In genomic region chr5:123748339-123749064, GRCm38 (mm10) we compare ENCODE assay signal across 8 mouse cellular contexts. TPM values are rescaled to one million over a fixed set of nuclear protein-coding genes. Genes with fewer than 3 reads are reported as not detected.
DNase-seq lines count a peak whose midpoint lies in the region; ATAC-seq and TF ChIP-seq lines count a peak whose summit lies in the region.

No protein-coding gene starts in this region.

- peak overlapping the region; percentile 84 for H3K9ac ChIP-seq in intestine, embryonic 16.5 days (ENCODE audit: low read depth, low read length)
- peak overlapping the region; percentile 79 for H3K9ac ChIP-seq in neural tube, embryonic 15.5 days (replicated peaks)

- H3K36me3 ChIP-seq in spleen, adult 2 months (ENCODE audit: control insufficient read depth, insufficient read depth, low read length), result peaks cover 16% of the 10 kb centered on the region
- H3K36me3 ChIP-seq in intestine, embryonic 16.5 days (ENCODE audit: control insufficient read depth, insufficient read depth, low read length), result 0 out of 2 replicates have a peak, but pooled peaks cover 4% of the 10 kb centered on the region
- peaks cover 13% of the 10 kb centered on the region for H3K36me3 ChIP-seq in neural tube, embryonic 15.5 days

- TF ChIP-seq CTCF in spleen, adult 2 months (IDR thresholded peaks at IDR 0.05; ENCODE audit: extremely low read depth, insufficient read depth, insufficient read length, insufficient replicate concordance), result no peak

- peak overlapping the region; percentile 99 for H3K27ac ChIP-seq in spleen, adult 2 months (ENCODE audit: insufficient read depth, low read length)
- peak overlapping the region; percentile 97 for H3K27ac ChIP-seq in intestine, embryonic 16.5 days (ENCODE audit: low read length)
- peak overlapping the region; percentile 99 for H3K27ac ChIP-seq in neural tube, embryonic 15.5 days (replicated peaks)

- H3K27me3 ChIP-seq in spleen, adult 2 months (ENCODE audit: control insufficient read depth, insufficient read depth, low read length), result no peaks in the 10 kb centered on the region
- no peaks in the 10 kb centered on the region for H3K27me3 ChIP-seq in intestine, embryonic 16.5 days (replicated peaks; ENCODE audit: control insufficient read depth, insufficient read depth, low read length)
- no peaks in the 10 kb centered on the region for H3K27me3 ChIP-seq in neural tube, embryonic 15.5 days (replicated peaks)

- no peak for TF ChIP-seq POLR2A in spleen, adult 2 months (IDR thresholded peaks at IDR 0.05; ENCODE audit: low read depth, low read length)

- intact Hi-C loops in left cerebral cortex, postnatal 4 days (cut with DNase I), result loop anchor here (2.0 kb wide), 1 partner anchor 158 kb away; the partner anchor contains the start of gene Denr

- no peaks in the 10 kb centered on the region for H3K9me3 ChIP-seq in intestine, embryonic 16.5 days (ENCODE audit: control insufficient read depth, low read length)
- H3K9me3 ChIP-seq in neural tube, embryonic 15.5 days (replicated peaks), result no peaks in the 10 kb centered on the region

- 1% methylated on average over 18 of the region's 18 CpGs for WGBS in spleen, adult 2 months
- WGBS in intestine, embryonic 16.5 days, result under 1% methylated on average over 18 of the region's 18 CpGs
- WGBS in neural tube, embryonic 15.5 days, result under 1% methylated on average over 18 of the region's 18 CpGs

- DNase-seq in adrenal gland, postnatal 10 days, result peak; percentile 7
- no peak for DNase-seq in adrenal gland, postnatal 14 days
- no peak for DNase-seq in spleen, adult 2 months (ENCODE audit: low read depth in 1 of 2, low spot score in 2 of 2)
- no peak for DNase-seq in spleen, adult 18-20 months
- no peak for DNase-seq in left cerebral cortex, postnatal 4 days
- DNase-seq in gastrocnemius, adult 8-10 months (ENCODE audit: low spot score in 2 of 2), result no peak

- ATAC-seq in intestine, embryonic 16.5 days, result peak; percentile 19
- ATAC-seq in neural tube, embryonic 15.5 days (ENCODE audit: low FRiP score), result 0 out of 2 replicates have a peak, but pooled peaks have one; percentile 2

- H3K4me1 ChIP-seq in spleen, adult 2 months (ENCODE audit: control insufficient read depth, insufficient read depth, insufficient read length), result no peaks in the 10 kb centered on the region; the same call in none of the 2 replicates
- H3K4me1 ChIP-seq in intestine, embryonic 16.5 days (ENCODE audit: control insufficient read depth, insufficient read depth, low read length), result peaks cover 12% of the 10 kb centered on the region
- peaks cover 35% of the 10 kb centered on the region for H3K4me1 ChIP-seq in neural tube, embryonic 15.5 days

- peak overlapping the region; percentile 79 for H3K4me2 ChIP-seq in intestine, embryonic 16.5 days (ENCODE audit: low read depth, low read length)
- peak overlapping the region; percentile 77 for H3K4me2 ChIP-seq in neural tube, embryonic 15.5 days

- peak overlapping the region; percentile 88 for H3K4me3 ChIP-seq in spleen, adult 2 months (ENCODE audit: extremely low read depth, insufficient read depth, insufficient read length)
- H3K4me3 ChIP-seq in intestine, embryonic 16.5 days (ENCODE audit: low read length), result peak overlapping the region; percentile 81
- H3K4me3 ChIP-seq in neural tube, embryonic 15.5 days (replicated peaks), result peak overlapping the region; percentile 73

RNA-seq across cellular contexts. Expression of gene Rsrc2, which starts 0.7 kb away (rescaled TPM):
- 10 to 100 TPM; 63.7 to 76.4 TPM for total RNA-seq in adrenal gland, postnatal 10 days (2021)
- 85.8 and 91.7 TPM in 2 replicates for total RNA-seq in adrenal gland, postnatal 14 days (2021)
- polyA plus RNA-seq in spleen, adult 2 months (2012; rRNA removed), result 9.0 and 11.3 TPM in 2 replicates
- 73.3 and 78.0 TPM in 2 replicates for polyA plus RNA-seq in intestine, embryonic 16.5 days (2015; fragmentation: Nextera tagmentation; extraction: Ambion mirVana)
- 117 and 123 TPM in 2 replicates for polyA plus RNA-seq in neural tube, embryonic 15.5 days (2015; fragmentation: Nextera tagmentation; extraction: Ambion mirVana)
- total RNA-seq in left cerebral cortex, postnatal 4 days (2021), result 10 to 100 TPM; 94.9 to 95.1 TPM
- 10 to 100 TPM; 28.1 to 39.6 (median 33.0) TPM for total RNA-seq in gastrocnemius, adult 8-10 months (2022)

RNA-seq across cellular contexts. Expression of gene Kntc1, which starts 1.0 kb away (rescaled TPM):
- 10 to 100 TPM in 1 of 2 experiments, 1 to 10 TPM in 1; 8.0 to 12.9 TPM for total RNA-seq in adrenal gland, postnatal 10 days (2021)
- 8.5 and 10.7 TPM in 2 replicates for total RNA-seq in adrenal gland, postnatal 14 days (2021)
- polyA plus RNA-seq in spleen, adult 2 months (2012; rRNA removed), result 1.5 and 2.1 TPM in 2 replicates
- polyA plus RNA-seq in intestine, embryonic 16.5 days (2015; fragmentation: Nextera tagmentation; extraction: Ambion mirVana), result 14.6 and 15.1 TPM in 2 replicates
- 4.7 and 9.1 TPM in 2 replicates for polyA plus RNA-seq in neural tube, embryonic 15.5 days (2015; fragmentation: Nextera tagmentation; extraction: Ambion mirVana)
- 1 to 10 TPM; 7.8 to 8.8 TPM for total RNA-seq in left cerebral cortex, postnatal 4 days (2021)
- total RNA-seq in gastrocnemius, adult 8-10 months (2022), result under 1 TPM in 1 of 4 experiments, not detected in 3; 0.05 TPM

RNA-seq across cellular contexts. Expression of gene Zcchc8, which starts 27.6 kb away (rescaled TPM):
- total RNA-seq in adrenal gland, postnatal 10 days (2021), result 10 to 100 TPM; 39.7 to 54.2 TPM
- 46.9 and 58.0 TPM in 2 replicates for total RNA-seq in adrenal gland, postnatal 14 days (2021)
- polyA plus RNA-seq in spleen, adult 2 months (2012; rRNA removed), result 18.8 and 24.4 TPM in 2 replicates
- polyA plus RNA-seq in intestine, embryonic 16.5 days (2015; fragmentation: Nextera tagmentation; extraction: Ambion mirVana), result 50.9 and 54.8 TPM in 2 replicates
- polyA plus RNA-seq in neural tube, embryonic 15.5 days (2015; fragmentation: Nextera tagmentation; extraction: Ambion mirVana), result 57.0 and 65.8 TPM in 2 replicates
- 10 to 100 TPM; 66.3 to 70.9 TPM for total RNA-seq in left cerebral cortex, postnatal 4 days (2021)
- 10 to 100 TPM in 3 of 4 experiments, 1 to 10 TPM in 1; 10.0 to 15.4 (median 11.6) TPM for total RNA-seq in gastrocnemius, adult 8-10 months (2022)
